Mouse (Mus musculus) gastrocnemius, postnatal 36 days (tissue): ENCODE measurements around the gene Fkbp10. TPM values are rescaled to one million over a fixed set of nuclear protein-coding genes. Genes with fewer than 3 reads are reported as not detected.

ENCODE experiments used
- DNase-seq, 2 experiments: peaks; one replicate each; pipeline ENCODE4 v3.0.0; 2022
- intact Hi-C: fragments of 180-260 bp; cut with DNase I; formaldehyde crosslinking; loops from one replicate; pipeline ENCODE4 v1.15.1; 2025
- long read RNA-seq, 2 experiments: library from polyadenylated mRNA; stranded (forward); transcript quantifications; one replicate each; pipeline ENCODE4 v2.0.0; 2021
- total RNA-seq, 2 experiments: library from RNA; stranded (reverse); gene quantifications; 2 replicates each; pipeline ENCODE4 v1.2.3; 2021

The Fkbp10 gene
- total RNA-seq, result 1 to 10 TPM; 5.1 to 6.5 TPM
- long read RNA-seq, experiment 1, partial matches to known transcripts, result 1 of 4 reads
- long read RNA-seq, experiment 1, other reads (novel, unspliced or antisense), result 1 of 4 reads
- long read RNA-seq, experiment 2, partial matches to known transcripts, result 1 of 4 reads
- long read RNA-seq, experiment 2, other reads (novel, unspliced or antisense), result 1 of 4 reads

DNA sequence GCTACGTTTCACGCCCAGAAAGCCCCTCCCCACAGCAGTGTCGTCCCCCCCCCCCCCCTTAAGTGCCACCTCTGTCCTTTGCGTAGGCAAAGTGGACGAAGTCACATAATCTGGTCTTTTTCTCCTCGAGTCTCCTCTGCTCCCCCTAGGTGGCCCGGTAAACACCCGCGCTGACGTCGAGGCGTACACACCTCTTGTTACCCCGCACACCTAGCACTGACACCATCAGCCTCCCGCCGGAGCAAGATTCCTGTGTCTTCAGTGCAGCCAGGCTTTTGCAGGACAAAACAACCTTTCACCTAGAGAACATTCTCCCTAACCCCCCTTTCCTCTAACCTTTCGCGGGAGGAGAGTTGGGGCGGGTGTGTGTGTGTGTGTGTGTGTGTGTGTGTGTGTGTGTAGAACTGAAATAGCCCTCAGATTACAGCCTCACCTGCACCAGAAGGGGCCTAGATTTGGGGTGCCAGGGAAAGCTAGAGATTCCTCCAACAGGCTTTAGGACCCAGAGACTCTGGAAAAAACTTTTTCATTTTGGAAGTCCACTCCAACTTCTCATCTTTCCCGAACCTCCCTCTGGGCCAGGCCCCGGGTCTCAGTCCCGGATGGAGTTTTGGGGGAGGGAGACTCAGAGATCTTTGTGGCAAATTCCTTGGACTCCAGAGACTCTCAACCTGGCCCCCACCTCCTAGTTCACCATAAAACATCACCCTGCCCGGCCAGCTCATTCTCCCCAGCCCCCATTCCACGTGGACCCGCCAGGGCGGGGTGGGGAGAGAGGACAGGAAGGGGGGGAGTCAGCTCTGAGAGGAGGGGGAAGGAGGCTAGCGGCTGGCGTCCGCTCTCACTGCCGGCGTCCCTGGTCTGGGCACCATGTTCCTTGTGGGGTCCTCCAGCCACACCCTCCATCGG is at the start of gene Fkbp10:
Gene Fkbp10 (plus strand): TSS at position 784 of the 909 bp plus-strand sequence.
- intact Hi-C loops, result no loop called here
- peak; percentile 65 to 70 for DNase-seq

DNA sequence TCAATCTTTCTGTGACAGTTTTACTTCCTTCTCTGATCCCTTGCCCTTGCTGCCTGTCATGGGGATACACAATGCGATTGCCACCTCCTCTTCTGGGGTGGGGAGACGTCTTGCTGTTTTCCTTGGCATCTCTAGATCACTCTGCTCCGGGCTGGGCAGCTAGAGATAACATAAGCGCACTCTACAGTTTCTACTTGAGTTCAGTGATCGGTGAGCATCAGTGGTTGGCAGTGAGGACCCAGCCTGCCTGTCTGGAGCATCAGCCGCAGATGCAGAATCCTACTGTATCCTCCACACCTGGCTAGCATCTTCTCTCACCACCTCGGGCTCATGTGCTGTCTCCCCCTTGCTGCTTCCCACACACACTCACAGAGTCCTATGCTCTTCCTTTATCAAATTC is 46.4 kb upstream of the Fkbp10 start:
- intact Hi-C loops, result no loop called here
- no peak for DNase-seq

GRCm38 (mm10) chr11:100369822-100370221 is 45.7 kb upstream of the Fkbp10 start:
- no peak for DNase-seq
- intact Hi-C loops, result no loop called here

- no peak for DNase-seq
- intact Hi-C loops, result no loop called here
Measured at GRCm38 (mm10) chr11:100371981-100372558, 43.4 kb upstream of the Fkbp10 start.

DNA sequence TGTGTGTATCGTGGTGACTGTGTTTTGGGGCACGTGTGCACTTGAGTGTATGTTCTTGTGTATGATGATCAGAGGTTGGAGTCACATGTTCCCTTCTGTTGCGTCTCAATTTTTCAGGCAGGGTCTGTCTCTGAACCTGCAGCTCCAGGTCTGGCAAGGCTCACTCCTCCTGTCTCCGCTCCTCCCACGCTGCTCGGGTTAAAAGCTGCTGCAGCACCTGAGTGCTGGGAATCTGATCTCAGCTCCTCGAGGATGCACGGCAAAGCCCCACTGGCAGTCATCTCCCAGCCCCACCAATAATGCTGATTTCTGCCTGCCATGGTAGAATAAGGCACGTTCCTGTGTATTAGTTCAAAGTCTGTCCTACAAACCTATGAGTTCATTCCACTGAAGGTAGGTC is 40.4 kb upstream of the Fkbp10 start:
- no peak for DNase-seq

DNA sequence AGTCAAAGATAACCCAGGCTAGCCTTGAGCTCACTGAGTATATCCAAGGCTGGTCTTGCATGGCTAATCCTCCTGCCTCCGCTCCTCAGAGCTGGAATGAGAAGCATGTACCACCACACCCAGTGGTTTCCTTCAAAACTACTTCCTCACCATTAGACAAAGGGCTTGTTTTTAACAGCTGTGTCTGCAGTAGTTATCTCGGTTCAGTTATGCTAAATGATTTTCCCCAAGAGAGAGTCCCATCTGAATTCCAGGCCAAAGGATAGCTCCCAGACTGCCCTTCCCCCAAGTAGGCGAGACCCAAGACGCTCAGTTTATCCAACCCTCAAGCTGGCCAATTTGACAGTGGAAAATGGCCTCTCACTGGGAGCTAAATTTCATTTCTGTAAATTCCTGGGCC is 39.5 kb upstream of the Fkbp10 start:
- intact Hi-C loops, result no loop called here
- DNase-seq, result no peak

More for the DNA sequence above, 40.4 kb upstream of the Fkbp10 start:
- intact Hi-C loops, result no loop called here

DNA sequence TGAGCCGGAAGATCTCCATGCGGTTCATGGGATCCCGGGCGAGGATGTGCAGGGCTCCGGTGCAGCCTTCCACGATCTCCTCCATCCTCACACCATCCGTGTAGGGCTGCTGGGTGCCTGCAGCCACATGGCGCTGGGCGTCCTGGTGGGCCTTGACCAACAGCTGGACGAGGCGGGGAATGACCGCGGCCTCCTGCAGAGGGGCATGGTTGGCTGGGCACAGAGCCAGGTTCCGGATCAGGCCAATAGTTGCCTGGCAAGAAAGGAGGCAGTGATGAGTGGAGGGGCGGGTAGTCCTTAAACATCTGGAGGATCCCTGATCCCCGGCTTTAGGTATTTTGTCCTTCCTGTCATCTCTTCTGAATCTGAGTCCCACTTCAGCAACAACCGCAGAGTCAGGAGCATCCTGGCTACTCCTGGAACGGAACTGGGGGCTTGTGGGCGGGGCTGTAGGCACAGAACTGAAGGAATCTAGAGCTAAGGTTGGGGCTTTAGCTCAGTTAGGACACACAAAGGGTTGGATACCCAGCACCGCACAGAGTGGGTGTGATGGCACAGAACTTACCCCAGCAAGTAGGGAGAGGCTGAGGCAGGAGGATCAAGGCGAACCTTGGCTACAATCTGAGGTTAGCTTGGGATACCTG is 38.6 kb upstream of the Fkbp10 start:
- intact Hi-C loops, result no loop called here
- no peak for DNase-seq

- no peak for DNase-seq
- intact Hi-C loops, result no loop called here
Measured at GRCm38 (mm10) chr11:100377989-100378388, 37.5 kb upstream of the Fkbp10 start.

- no peak for DNase-seq
- intact Hi-C loops, result no loop called here
Measured at GRCm38 (mm10) chr11:100378446-100378845, 37.1 kb upstream of the Fkbp10 start.

DNA sequence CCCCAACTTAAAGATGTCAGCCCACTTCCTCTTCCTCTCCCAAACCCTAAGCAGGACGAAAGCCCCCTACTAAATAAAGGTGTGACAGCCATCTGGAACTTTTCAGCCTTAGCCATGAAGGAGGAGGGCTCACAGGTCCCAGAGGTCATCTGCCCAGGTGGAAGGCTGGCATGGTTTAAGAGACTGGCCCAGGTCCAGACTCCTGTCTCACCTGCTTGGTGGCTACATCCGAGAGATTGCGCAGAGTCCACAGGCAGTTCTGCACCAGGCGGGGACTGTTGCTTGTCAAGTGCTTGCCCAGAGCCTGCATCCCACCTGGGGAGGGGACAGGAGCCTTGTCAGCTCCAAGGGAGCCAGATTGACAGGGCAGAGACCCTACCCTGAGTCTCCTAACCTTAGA is 36.2 kb upstream of the Fkbp10 start:
- intact Hi-C loops, result no loop called here
- DNase-seq, result no peak

DNA sequence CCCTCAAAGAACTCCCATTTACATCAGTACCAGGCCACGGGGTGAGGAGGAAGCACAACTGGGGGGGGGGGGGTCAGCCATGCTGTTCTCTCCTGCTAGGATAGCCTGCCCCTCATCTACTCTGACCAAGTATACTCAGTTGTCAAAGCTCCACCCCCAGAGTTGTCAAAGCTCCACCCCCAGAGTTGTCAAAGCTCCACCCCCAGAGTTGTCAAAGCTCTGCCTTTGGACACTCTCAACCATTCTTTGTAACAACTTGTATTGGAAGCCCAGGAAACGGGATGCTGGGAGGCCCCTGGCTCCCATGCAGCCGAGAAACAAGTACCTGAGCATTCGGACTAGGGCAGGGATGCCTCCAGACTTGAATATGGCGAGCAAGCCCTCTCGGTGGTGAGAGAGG is 32.8 kb upstream of the Fkbp10 start:
- intact Hi-C loops, result no loop called here
- no peak for DNase-seq

DNA sequence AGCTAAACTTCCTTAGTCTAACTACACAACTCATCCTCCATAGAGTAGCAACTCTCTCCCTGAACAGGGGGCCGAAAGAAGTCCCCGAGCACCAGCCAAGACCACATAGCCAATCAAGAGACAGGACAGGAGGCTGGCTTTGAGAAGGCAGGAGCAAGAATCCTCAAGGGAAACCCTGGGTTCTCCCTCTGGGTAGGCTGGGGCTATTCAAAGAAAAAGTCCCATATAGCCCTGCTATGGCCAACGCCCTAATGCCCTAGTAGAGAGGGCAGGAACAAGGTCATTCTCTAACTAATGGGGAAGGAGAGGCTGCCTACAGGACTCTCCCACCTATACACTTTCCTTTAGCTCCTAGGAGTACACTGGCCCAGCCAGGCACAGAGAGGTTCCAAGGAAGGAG is 30.5 kb upstream of the Fkbp10 start:
- no peak for DNase-seq
- intact Hi-C loops, result no loop called here

- intact Hi-C loops, result no loop called here
- DNase-seq, result no peak
Measured at GRCm38 (mm10) chr11:100386586-100386985, 28.9 kb upstream of the Fkbp10 start.

DNA sequence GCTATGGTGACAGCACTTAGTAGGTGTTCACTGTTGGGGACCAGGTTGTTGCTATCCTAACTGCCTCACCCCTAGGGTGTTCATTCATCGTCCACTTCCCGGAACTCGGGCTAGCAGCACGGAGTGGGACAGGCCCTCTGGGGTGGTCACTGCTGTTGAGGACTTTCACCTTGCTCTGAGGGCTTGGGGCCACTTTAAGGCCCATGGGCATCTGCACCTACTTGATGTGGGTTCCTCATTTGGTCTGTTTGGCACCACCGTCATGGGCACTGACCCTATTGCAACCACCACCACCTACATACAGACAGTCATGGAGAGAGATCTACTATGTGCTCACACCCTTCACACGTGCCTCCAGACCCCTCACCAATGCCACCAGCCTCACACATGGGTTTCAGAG is 28.4 kb upstream of the Fkbp10 start:
- intact Hi-C loops, result no loop called here
- DNase-seq, result no peak

- intact Hi-C loops, result no loop called here
Measured at GRCm38 (mm10) chr11:100387589-100388375, 27.7 kb upstream of the Fkbp10 start.

DNA sequence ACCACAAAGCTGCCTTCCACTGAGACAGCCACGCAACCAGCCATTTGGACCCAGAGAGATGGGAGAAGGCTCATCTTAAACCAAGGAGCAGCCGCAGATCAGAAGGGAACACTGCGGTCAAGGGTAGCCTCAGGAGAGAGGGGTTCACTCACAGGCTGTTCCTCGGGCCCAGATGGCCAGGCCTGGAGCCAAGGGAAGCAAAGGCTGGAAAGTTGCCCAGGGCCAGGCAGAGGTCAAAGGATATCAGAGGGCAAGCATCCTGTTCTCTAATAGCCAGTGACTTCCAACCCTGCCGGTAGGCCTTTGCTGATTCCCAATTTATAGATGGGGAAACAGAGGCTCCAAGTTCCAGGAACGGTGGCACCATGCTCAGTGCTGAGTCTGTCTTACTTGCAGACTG is 26.9 kb upstream of the Fkbp10 start:
- intact Hi-C loops, result no loop called here
- peak; percentile 80 to 81 for DNase-seq

More at GRCm38 (mm10) chr11:100387589-100388375, 27.7 kb upstream of the Fkbp10 start:
- peak; percentile 53 to 67 for DNase-seq

GRCm38 (mm10) chr11:100389931-100390445 is 25.5 kb upstream of the Fkbp10 start:
- intact Hi-C loops, result no loop called here
- DNase-seq, result peak; percentile 59 to 65

DNA sequence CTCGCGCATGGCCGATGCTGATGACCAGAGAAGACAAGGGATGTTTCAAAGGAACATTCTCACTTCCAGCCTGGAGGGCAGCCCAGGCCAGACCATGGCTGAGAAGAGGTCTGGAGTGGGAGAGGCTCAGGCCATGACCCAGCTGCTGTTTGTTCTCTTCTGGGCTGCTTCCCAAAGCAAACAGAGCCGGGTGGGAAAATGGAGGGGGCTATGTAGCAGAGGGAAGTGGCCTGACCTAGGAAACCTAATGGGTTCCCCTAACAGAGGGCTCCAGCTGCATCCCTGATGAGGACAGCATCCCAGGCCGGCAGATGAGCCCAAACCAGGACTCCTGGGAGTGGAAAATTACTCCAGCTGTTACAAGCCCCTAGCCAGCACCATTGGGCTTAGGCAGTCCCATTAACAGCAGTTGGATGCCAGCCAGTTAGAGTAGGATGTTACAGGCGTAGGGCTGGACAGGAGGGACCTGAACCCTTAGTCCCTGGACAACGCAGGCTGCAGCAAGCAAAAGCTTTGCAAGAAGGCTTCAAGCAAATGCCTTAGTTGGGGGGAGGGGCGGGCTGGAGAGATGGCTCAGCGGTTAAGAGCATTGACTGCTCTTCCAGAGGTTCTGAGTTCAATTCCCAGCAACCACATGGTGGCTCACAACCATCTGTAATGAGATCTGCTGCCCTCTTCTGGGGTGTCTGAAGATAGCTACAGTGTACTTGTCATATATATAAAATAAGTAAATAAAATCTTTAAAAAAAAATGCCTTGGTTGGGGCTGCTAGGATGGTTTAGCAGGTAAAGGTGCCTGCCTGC is 24.2 kb upstream of the Fkbp10 start:
- intact Hi-C loops, result no loop called here
- peak; percentile 74 to 76 for DNase-seq

- intact Hi-C loops, result no loop called here
- no peak for DNase-seq
Measured at GRCm38 (mm10) chr11:100391884-100392345, 23.6 kb upstream of the Fkbp10 start.
